Mouse (Mus musculus): Measurements from ENCODE around the gene Tmprss11e. TPM values are rescaled to one million over a fixed set of nuclear protein-coding genes. Genes with fewer than 3 reads are reported as not detected.

Gene Tmprss11e
- total and polyA plus RNA-seq, 2 experiments from 2014 or later: 0.14 TPM; not detected in 1

DNA sequence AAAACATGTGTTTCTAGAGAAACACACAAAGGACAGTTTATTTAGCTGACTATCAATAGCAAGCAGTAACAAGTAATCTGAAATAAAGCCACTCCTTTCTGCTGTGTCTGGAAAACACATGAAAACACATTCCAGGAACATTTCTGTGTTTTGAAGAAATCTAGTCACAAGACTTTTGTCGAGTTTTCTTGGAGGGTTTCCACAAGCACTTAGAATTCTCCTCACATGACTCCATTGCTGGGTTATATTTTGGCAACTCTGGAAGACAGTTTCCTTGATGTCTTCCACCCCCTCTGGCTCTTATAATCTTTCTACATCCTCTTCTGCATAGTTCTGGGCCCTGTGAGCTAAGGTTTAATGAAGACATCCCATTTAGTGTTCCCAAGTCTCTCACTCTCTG, 32.9 kb upstream of the Tmprss11e start:
- ATAC-seq (no peak), DNase-seq (no peak)
- Histone ChIP-seq H3K9ac (no peak overlapping the region), H3K4me2 (ENCODE audit: low read depth) (no peak overlapping the region), H3K27me3 (ENCODE audit: insufficient read depth, low read length) (no peaks in the 10 kb centered on the region), H3K4me3 (ENCODE audit: low read depth, low read length) (no peak overlapping the region), H3K27ac (ENCODE audit: low read depth, low read length) (no peak overlapping the region), H3K4me1 (ENCODE audit: insufficient read depth) (no peaks in the 10 kb centered on the region), H3K9me3 (ENCODE audit: low read length) (no peaks in the 10 kb centered on the region), H3K36me3 (ENCODE audit: insufficient read depth) (no peaks in the 10 kb centered on the region)
- WGBS: 72% methylated on average over 1 of the region's 1 CpGs
- no peak for TF ChIP-seq CTCF (IDR thresholded peaks at IDR 0.05; ENCODE audit: low read depth)

DNA sequence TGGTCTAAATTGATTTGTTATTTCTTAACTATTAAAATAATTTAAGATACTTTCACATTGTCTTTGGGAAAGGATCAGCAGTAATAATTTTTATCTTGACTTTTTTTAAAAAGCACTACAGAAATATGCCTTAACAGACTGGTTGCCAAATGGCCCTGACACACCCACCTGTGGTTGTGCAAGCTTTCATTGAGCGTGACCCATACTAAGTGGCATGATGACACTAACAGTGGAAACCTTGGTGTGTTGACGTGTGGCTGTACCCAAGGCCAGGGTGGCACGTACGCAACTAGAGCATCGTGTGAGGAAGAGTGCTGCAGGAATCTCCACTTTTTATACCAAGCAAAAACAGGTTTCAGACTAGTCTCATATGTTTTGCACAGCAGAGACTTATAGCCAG, 31.3 kb upstream of the Tmprss11e start:
- Histone ChIP-seq H3K4me1 (ENCODE audit: insufficient read depth) (no peaks in the 10 kb centered on the region), H3K9ac (no peak overlapping the region), H3K27ac (ENCODE audit: low read depth, low read length) (no peak overlapping the region), H3K4me3 (ENCODE audit: low read depth, low read length) (no peak overlapping the region), H3K4me2 (ENCODE audit: low read depth) (no peak overlapping the region), H3K27me3 (ENCODE audit: insufficient read depth, low read length) (no peaks in the 10 kb centered on the region), H3K9me3 (ENCODE audit: low read length) (no peaks in the 10 kb centered on the region), H3K36me3 (ENCODE audit: insufficient read depth) (no peaks in the 10 kb centered on the region)
- no peak for ATAC-seq
- DNase-seq: no peak
- no peak for TF ChIP-seq CTCF (IDR thresholded peaks at IDR 0.05; ENCODE audit: low read depth)
- 90% methylated on average over 5 of the region's 5 CpGs for WGBS

DNA sequence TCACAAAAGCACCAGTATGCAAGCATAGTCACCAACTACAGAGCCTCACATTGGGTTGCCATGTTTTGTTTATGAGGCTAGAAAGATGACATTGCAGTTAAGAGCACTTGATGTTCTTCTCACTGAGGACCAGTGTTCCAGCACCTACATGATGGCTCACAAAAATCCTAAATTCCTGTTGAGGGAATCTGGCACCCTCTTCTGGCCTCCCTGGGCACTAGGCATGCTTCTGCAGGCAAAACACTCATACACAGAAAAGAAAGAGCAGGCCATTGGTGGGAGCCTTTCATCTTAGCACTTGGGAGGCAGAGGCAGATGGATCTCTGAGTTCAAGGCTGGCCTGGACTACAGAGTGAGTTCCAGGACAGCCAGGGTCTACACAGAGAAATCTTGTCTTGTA, 25.4 kb upstream of the Tmprss11e start:
- H3K27ac ChIP-seq (ENCODE audit: low read depth, low read length): no peak overlapping the region
- no peak for ATAC-seq

DNA sequence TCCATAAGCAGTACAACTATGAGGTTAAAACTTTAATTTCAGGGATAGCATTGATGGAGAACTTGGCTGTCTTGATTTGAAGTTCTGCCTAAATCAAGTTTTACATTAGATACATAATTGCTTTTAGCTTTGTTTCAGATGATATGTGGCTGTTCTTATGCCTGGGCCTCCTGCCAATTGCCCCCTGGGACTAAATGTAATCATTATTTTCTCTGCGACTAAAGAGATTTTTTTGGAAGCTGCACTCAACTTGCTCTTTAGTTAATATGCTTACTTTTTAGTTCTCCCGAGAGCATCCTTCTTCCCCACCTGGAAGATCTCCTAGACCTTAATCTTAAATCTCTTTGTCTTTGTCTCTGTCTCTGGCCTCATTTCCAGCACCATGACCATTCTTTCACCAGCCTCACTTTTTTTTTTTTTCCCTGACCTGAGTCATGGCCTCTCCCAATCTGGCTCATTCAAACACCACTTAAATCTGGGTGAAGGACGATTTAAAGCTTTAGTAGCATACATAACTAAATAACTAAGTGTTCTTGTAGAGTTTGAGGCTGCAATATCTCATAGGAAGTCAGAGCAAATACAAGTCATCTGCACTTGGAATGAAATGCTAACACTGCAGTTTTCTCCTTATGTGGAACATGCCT, 23.5 kb upstream of the Tmprss11e start:
- no peak for ATAC-seq
- no peaks in the 10 kb centered on the region for H3K9me3 ChIP-seq (ENCODE audit: low read length)
- no peaks in the 10 kb centered on the region for H3K27me3 ChIP-seq (ENCODE audit: insufficient read depth, low read length)
- H3K36me3 ChIP-seq (ENCODE audit: insufficient read depth): no peaks in the 10 kb centered on the region
- H3K9ac ChIP-seq: no peak overlapping the region
- no peak for DNase-seq
- no peak for TF ChIP-seq CTCF (IDR thresholded peaks at IDR 0.05; ENCODE audit: low read depth)
- no peak overlapping the region for H3K4me2 ChIP-seq (ENCODE audit: low read depth)
- no peak overlapping the region for H3K4me3 ChIP-seq (ENCODE audit: low read depth, low read length)
- H3K27ac ChIP-seq (ENCODE audit: low read depth, low read length): no peak overlapping the region
- no peaks in the 10 kb centered on the region for H3K4me1 ChIP-seq (ENCODE audit: insufficient read depth)
- 34% methylated on average over 3 of the region's 3 CpGs for WGBS

More for the DNA sequence above, 25.4 kb upstream of the Tmprss11e start:
- no peaks in the 10 kb centered on the region for H3K4me1 ChIP-seq (ENCODE audit: insufficient read depth)
- H3K9ac ChIP-seq: no peak overlapping the region
- H3K27me3 ChIP-seq (ENCODE audit: insufficient read depth, low read length): no peaks in the 10 kb centered on the region
- DNase-seq: no peak
- no peak for TF ChIP-seq CTCF (IDR thresholded peaks at IDR 0.05; ENCODE audit: low read depth)
- no peak overlapping the region for H3K4me3 ChIP-seq (ENCODE audit: low read depth, low read length)
- H3K9me3 ChIP-seq (ENCODE audit: low read length): no peaks in the 10 kb centered on the region
- no peak overlapping the region for H3K4me2 ChIP-seq (ENCODE audit: low read depth)
- H3K36me3 ChIP-seq (ENCODE audit: insufficient read depth): no peaks in the 10 kb centered on the region

- TF ChIP-seq CTCF (IDR thresholded peaks at IDR 0.05; ENCODE audit: low read depth): no peak
- no peak for ATAC-seq
- Histone ChIP-seq H3K36me3 (ENCODE audit: insufficient read depth) (no peaks in the 10 kb centered on the region), H3K4me3 (ENCODE audit: low read depth, low read length) (no peak overlapping the region), H3K27ac (ENCODE audit: low read depth, low read length) (no peak overlapping the region), H3K4me1 (ENCODE audit: insufficient read depth) (no peaks in the 10 kb centered on the region), H3K9ac (no peak overlapping the region), H3K27me3 (ENCODE audit: insufficient read depth, low read length) (no peaks in the 10 kb centered on the region), H3K9me3 (ENCODE audit: low read length) (no peaks in the 10 kb centered on the region), H3K4me2 (ENCODE audit: low read depth) (no peak overlapping the region)
- no peak for DNase-seq
- 73% methylated on average over 3 of the region's 3 CpGs for WGBS
These were observed 2.8 kb downstream of the Tmprss11e start for GRCm38 (mm10) chr5:86742796-86743195.

- TF ChIP-seq CTCF (IDR thresholded peaks at IDR 0.05; ENCODE audit: low read depth): no peak
- WGBS: 86% methylated on average over 5 of the region's 5 CpGs
- ATAC-seq: no peak
These were observed 4.5 kb downstream of the Tmprss11e start for GRCm38 (mm10) chr5:86741146-86741545.

DNA sequence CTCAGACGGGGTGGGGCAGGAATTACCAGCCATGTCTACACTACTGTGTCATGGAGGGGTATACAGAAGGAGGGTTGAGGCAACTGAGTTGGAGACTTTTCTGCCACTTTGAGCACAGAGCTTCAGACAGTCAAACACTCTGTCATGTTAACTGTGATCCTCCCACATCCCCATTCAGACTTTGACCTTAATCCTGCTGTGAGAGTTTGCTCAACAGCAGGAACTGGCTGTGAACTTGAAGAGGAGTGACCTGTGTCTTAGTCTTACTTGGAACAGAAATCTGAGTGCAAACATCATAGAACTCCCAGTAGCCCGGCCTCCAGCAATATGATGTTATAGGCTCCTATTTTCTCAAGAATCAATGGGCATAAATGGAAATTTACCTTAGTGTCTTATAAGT, 9.8 kb downstream of the Tmprss11e start:
- H3K36me3 ChIP-seq (ENCODE audit: insufficient read depth): no peaks in the 10 kb centered on the region
- DNase-seq (no peak), ATAC-seq (no peak)
- no peaks in the 10 kb centered on the region for H3K9me3 ChIP-seq (ENCODE audit: low read length)
- H3K4me3 ChIP-seq (ENCODE audit: low read depth, low read length): no peak overlapping the region
- H3K9ac ChIP-seq: no peak overlapping the region
- no peaks in the 10 kb centered on the region for H3K27me3 ChIP-seq (ENCODE audit: insufficient read depth, low read length)
- 90% methylated on average over 2 of the region's 2 CpGs for WGBS
- no peak for TF ChIP-seq CTCF (IDR thresholded peaks at IDR 0.05; ENCODE audit: low read depth)
- no peaks in the 10 kb centered on the region for H3K4me1 ChIP-seq (ENCODE audit: insufficient read depth)
- H3K4me2 ChIP-seq (ENCODE audit: low read depth): no peak overlapping the region
- H3K27ac ChIP-seq (ENCODE audit: low read depth, low read length): no peak overlapping the region

More at GRCm38 (mm10) chr5:86741146-86741545, 4.5 kb downstream of the Tmprss11e start:
- no peaks in the 10 kb centered on the region for H3K4me1 ChIP-seq (ENCODE audit: insufficient read depth)
- no peak overlapping the region for H3K27ac ChIP-seq (ENCODE audit: low read depth, low read length)
- no peak overlapping the region for H3K4me3 ChIP-seq (ENCODE audit: low read depth, low read length)
- H3K36me3 ChIP-seq (ENCODE audit: insufficient read depth): no peaks in the 10 kb centered on the region
- H3K27me3 ChIP-seq (ENCODE audit: insufficient read depth, low read length): no peaks in the 10 kb centered on the region
- no peak overlapping the region for H3K9ac ChIP-seq
- no peaks in the 10 kb centered on the region for H3K9me3 ChIP-seq (ENCODE audit: low read length)
- no peak for DNase-seq
- H3K4me2 ChIP-seq (ENCODE audit: low read depth): no peak overlapping the region
